ENCODE assay signal across 32 mouse cellular contexts in the genomic region with DNA sequence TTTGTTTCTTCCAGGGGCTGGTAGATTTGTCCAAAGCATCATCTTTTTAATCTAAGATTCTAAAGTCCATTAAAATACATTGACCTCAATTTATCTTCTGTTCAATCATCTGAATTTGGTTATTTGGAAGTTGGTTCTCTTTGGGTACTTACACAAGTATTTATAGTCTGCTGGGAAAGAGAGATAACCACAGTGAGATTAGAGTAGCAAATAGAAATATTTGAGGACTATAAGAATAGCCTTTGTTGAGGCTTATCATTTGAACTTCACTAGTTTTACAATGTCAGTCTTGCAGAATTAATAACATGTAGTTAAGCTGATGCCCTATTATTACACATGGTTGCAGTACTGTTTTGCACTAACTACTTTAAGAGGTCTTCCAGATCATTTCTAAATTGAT.
"Had no signal": no experiment of that assay in that cellular context is flagged by ENCODE, and none has a peak within 500 bp of the region (broad histone marks: within the 10 kb centered on the region; RNA-seq: fewer than 3 reads in every experiment).

No protein-coding gene starts in this region.

- H3K4me2 ChIP-seq: limb, embryonic 12.5 days; limb, embryonic 13.5 days; limb, embryonic 15.5 days; liver, embryonic 11.5 days; liver, embryonic 12.5 days; liver, embryonic 13.5 days; liver, embryonic 15.5 days; lung, embryonic 14.5 days; lung, embryonic 15.5 days; midbrain, embryonic 11.5 days; midbrain, embryonic 12.5 days; midbrain, embryonic 13.5 days; midbrain, embryonic 15.5 days; neural tube, embryonic 12.5 days had no signal

- H3K4me3 ChIP-seq: limb, embryonic 10.5 days; limb, embryonic 12.5 days; limb, embryonic 13.5 days; limb, embryonic 15.5 days; liver, embryonic 12.5 days; liver, embryonic 13.5 days; liver, embryonic 15.5 days; lung, embryonic 15.5 days; megakaryocyte, embryonic 14.5 days; midbrain, embryonic 10.5 days; midbrain, embryonic 12.5 days; midbrain, embryonic 13.5 days; midbrain, embryonic 15.5 days; myocyte; neural tube, embryonic 12.5 days had no signal

- H3K9me3 ChIP-seq: limb, embryonic 10.5 days; limb, embryonic 13.5 days; limb, embryonic 15.5 days; liver, embryonic 12.5 days; liver, embryonic 13.5 days; liver, embryonic 15.5 days; lung, embryonic 15.5 days; midbrain, embryonic 12.5 days; midbrain, embryonic 13.5 days; midbrain, embryonic 15.5 days; neural tube, embryonic 12.5 days had no signal

- H3K27ac ChIP-seq: limb, embryonic 10.5 days; limb, embryonic 12.5 days; limb, embryonic 13.5 days; limb, embryonic 15.5 days; liver, embryonic 12.5 days; liver, embryonic 13.5 days; liver, embryonic 14.5 days; liver, embryonic 15.5 days; lung, embryonic 15.5 days; macrophage; midbrain, embryonic 10.5 days; midbrain, embryonic 12.5 days; midbrain, embryonic 13.5 days; midbrain, embryonic 15.5 days; neural tube, embryonic 12.5 days had no signal

- DNase-seq: left cerebral cortex, postnatal 4 days; liver; liver, embryonic 13.5 days; liver, postnatal 0 days; lung, adult 18-20 months; lung, adult 2 months; lung, embryonic 14.5 days; lung, postnatal 10 days; lung, postnatal 14 days; lung, postnatal 36 days; lung, postnatal 4 days; midbrain, embryonic 14.5 days had no signal

- ATAC-seq: liver, embryonic 12.5 days; liver, postnatal 0 days; lung, postnatal 0 days; midbrain, embryonic 13.5 days; midbrain, embryonic 15.5 days; midbrain, embryonic 16.5 days had no signal

- H3K36me3 ChIP-seq: limb, embryonic 15.5 days; lung, embryonic 15.5 days; midbrain, embryonic 12.5 days; midbrain, embryonic 15.5 days; neural tube, embryonic 12.5 days had no signal

- H3K9ac ChIP-seq: limb, embryonic 12.5 days; limb, embryonic 13.5 days; limb, embryonic 15.5 days; liver, embryonic 12.5 days; liver, embryonic 13.5 days; liver, embryonic 14.5 days; liver, embryonic 15.5 days; liver, postnatal 0 days; lung, embryonic 14.5 days; lung, embryonic 15.5 days; midbrain, embryonic 12.5 days; midbrain, embryonic 13.5 days; midbrain, embryonic 15.5 days; neural tube, embryonic 12.5 days had no signal

- H3K27me3 ChIP-seq: limb, embryonic 12.5 days; limb, embryonic 13.5 days; limb, embryonic 15.5 days; liver, embryonic 12.5 days; liver, embryonic 13.5 days; liver, embryonic 15.5 days; lung, embryonic 15.5 days; megakaryocyte, embryonic 14.5 days; midbrain, embryonic 12.5 days; midbrain, embryonic 13.5 days; midbrain, embryonic 15.5 days; neural tube, embryonic 12.5 days had no signal

- H3K4me1 ChIP-seq: limb, embryonic 10.5 days; limb, embryonic 13.5 days; limb, embryonic 15.5 days; midbrain, embryonic 15.5 days; neural tube, embryonic 12.5 days had no signal
